Mouse (Mus musculus): ENCODE data around the gene Pgbd5. TPM values are rescaled to one million over a fixed set of nuclear protein-coding genes. Genes with fewer than 3 reads are reported as not detected.
"Not testable (repeated sequence)": the region's sequence is repeated elsewhere in the genome, so short reads cannot be mapped to it uniquely, and the experiment has no call there.

The Pgbd5 gene
- total RNA-seq, 2 experiments from 2014 or later = 0.63 to 1.8 TPM

- no peak for DNase-seq
Observed at GRCm38 (mm10) chr8:124429417-124429816, 10.0 kb downstream of the Pgbd5 start.

- DNase-seq = not testable (repeated sequence)
Observed at GRCm38 (mm10) chr8:124428721-124429120, 10.7 kb downstream of the Pgbd5 start.

GRCm38 (mm10) chr8:124421413-124421812, 18.0 kb downstream of the Pgbd5 start:
- no peak for DNase-seq

GRCm38 (mm10) chr8:124418927-124419326, 20.5 kb downstream of the Pgbd5 start:
- no peak for DNase-seq

- no peak for DNase-seq
Observed at GRCm38 (mm10) chr8:124418185-124418584, 21.3 kb downstream of the Pgbd5 start.

GRCm38 (mm10) chr8:124416646-124417045, 22.8 kb downstream of the Pgbd5 start:
- no peak for DNase-seq

GRCm38 (mm10) chr8:124415789-124416188, 23.7 kb downstream of the Pgbd5 start:
- DNase-seq = no peak

GRCm38 (mm10) chr8:124415002-124415401, 24.5 kb downstream of the Pgbd5 start:
- peak; percentile 28 for DNase-seq

- DNase-seq = no peak
Observed at GRCm38 (mm10) chr8:124413244-124413965, 26.1 kb downstream of the Pgbd5 start.

GRCm38 (mm10) chr8:124412496-124413243, 26.8 kb downstream of the Pgbd5 start:
- no peak for DNase-seq

GRCm38 (mm10) chr8:124404471-124405260, 34.8 kb downstream of the Pgbd5 start:
- no peak for DNase-seq

- DNase-seq = peak; percentile 21
Observed at GRCm38 (mm10) chr8:124403876-124404275, 35.6 kb downstream of the Pgbd5 start.

- peak; percentile 24 for DNase-seq
Observed at GRCm38 (mm10) chr8:124399403-124399861, 40.0 kb downstream of the Pgbd5 start.

- DNase-seq = peak; percentile 37
Observed at GRCm38 (mm10) chr8:124398843-124399402, 40.5 kb downstream of the Pgbd5 start.

GRCm38 (mm10) chr8:124397321-124398065, 42.0 kb downstream of the Pgbd5 start:
- no peak for DNase-seq

- no peak for DNase-seq
Observed at GRCm38 (mm10) chr8:124396531-124396930, 42.9 kb downstream of the Pgbd5 start.

- DNase-seq = no peak
Observed at GRCm38 (mm10) chr8:124395392-124395791, 44.1 kb downstream of the Pgbd5 start.

GRCm38 (mm10) chr8:124394951-124395350, 44.5 kb downstream of the Pgbd5 start:
- no peak for DNase-seq

- DNase-seq = no peak
Observed at GRCm38 (mm10) chr8:124393927-124394326, 45.5 kb downstream of the Pgbd5 start.

GRCm38 (mm10) chr8:124393013-124393412, 46.4 kb downstream of the Pgbd5 start:
- DNase-seq = no peak

- no peak for DNase-seq
Observed at GRCm38 (mm10) chr8:124392271-124393012, 47.0 kb downstream of the Pgbd5 start.

Measured in gastrocnemius, postnatal 10 days (tissue).